Mouse (Mus musculus): ENCODE measurements around the gene Lhx4.

- no peak for TF ChIP-seq TCF3 (IDR thresholded peaks at IDR 0.05; ENCODE audit: insufficient read length, low read depth)
- TF ChIP-seq MYOG (IDR thresholded peaks at IDR 0.05; ENCODE audit: control insufficient read depth in 1 of 3, insufficient read depth in 1 of 3, insufficient read length in 2 of 3, low read depth in 2 of 3), result no peak
- TF ChIP-seq USF1 (IDR thresholded peaks at IDR 0.05; ENCODE audit: low read depth), result no peak
- TF ChIP-seq SRF (IDR thresholded peaks at IDR 0.05; ENCODE audit: control insufficient read depth, insufficient read length, low read depth), result no peak
- no peak for TF ChIP-seq POLR2A (IDR thresholded peaks at IDR 0.05; ENCODE audit: insufficient read length, low read depth)
- no peak for TF ChIP-seq MAX (IDR thresholded peaks at IDR 0.05; ENCODE audit: low read depth)
- TF ChIP-seq POLR2AphosphoS2 (IDR thresholded peaks at IDR 0.05; ENCODE audit: insufficient read length, low read depth), result no peak
- no peak for TF ChIP-seq MYOD1 (IDR thresholded peaks at IDR 0.05; ENCODE audit: control insufficient read depth in 1 of 3, insufficient read length in 2 of 3, low read depth in 2 of 3)
- no peak for TF ChIP-seq E2F4 (IDR thresholded peaks at IDR 0.05; ENCODE audit: insufficient read depth)
- TF ChIP-seq REST (IDR thresholded peaks at IDR 0.05; ENCODE audit: insufficient read depth, insufficient read length), result no peak
These were observed 1.9 kb upstream of the Lhx4 start for GRCm38 (mm10) chr1:155753411-155753810.
